Mouse (Mus musculus) megakaryocyte, embryonic 14.5 days (primary cell): ENCODE data around the gene Tenm4.

Source experiments
- FLI1 ChIP-seq: IDR thresholded peaks from 2 replicates; pipeline ENCODE4 v1.6.1; 2012; ENCODE audit warnings: low read length, inconsistent platforms, mixed read lengths
- GATA1 ChIP-seq: IDR thresholded peaks from 3 replicates; pipeline ENCODE4 v1.6.1; 2012; ENCODE audit warnings: mixed read lengths, low read length, inconsistent platforms, borderline replicate concordance

- no peak for TF ChIP-seq GATA1
- no peak for TF ChIP-seq FLI1
These were observed 163.3 kb downstream of the Tenm4 start for GRCm38 (mm10) chr7:96334361-96334760.
